Mouse (Mus musculus): ENCODE data around the gene Cbfa2t3. TPM values are rescaled to one million over a fixed set of nuclear protein-coding genes. Genes with fewer than 3 reads are reported as not detected.
A peak's percentile ranks its signal among the peaks of the same experiment; 100 is the strongest.

The Cbfa2t3 gene
- total RNA-seq, 2 experiments from 2014 or later: 7.8 to 79.6 TPM

DNA sequence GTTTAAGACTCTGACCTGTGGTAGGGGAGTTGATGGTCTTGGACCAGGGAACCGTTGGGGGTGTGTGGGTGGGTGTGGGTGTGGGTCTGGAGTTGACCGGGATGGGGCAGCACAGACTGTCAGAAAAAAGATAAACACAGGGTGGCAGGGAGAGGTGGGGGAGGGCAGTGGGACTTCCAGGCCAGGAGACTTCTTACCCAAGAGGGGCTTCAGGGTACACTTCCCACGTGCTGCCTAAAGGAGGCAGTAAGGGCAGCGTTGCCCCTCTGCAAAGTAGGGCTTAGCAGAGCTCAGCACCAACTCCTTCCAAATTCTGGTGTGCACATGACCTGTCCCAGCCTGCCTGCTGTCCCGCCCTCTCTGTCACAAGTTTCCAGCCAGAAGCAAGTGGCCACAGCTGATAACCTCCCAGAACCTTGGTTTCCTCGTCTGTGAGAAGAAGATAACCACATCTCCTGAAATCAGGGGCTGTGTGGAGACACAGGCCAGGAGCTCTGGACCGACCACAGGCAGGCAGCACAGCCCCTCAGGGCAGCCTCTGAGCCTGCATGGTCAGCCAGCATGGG, 20.7 kb upstream of the Cbfa2t3 start:
- ATAC-seq (replicated peaks; ENCODE audit: low FRiP score, low TSS enrichment, poor library complexity, severe bottlenecking): peak; percentile 79

DNA sequence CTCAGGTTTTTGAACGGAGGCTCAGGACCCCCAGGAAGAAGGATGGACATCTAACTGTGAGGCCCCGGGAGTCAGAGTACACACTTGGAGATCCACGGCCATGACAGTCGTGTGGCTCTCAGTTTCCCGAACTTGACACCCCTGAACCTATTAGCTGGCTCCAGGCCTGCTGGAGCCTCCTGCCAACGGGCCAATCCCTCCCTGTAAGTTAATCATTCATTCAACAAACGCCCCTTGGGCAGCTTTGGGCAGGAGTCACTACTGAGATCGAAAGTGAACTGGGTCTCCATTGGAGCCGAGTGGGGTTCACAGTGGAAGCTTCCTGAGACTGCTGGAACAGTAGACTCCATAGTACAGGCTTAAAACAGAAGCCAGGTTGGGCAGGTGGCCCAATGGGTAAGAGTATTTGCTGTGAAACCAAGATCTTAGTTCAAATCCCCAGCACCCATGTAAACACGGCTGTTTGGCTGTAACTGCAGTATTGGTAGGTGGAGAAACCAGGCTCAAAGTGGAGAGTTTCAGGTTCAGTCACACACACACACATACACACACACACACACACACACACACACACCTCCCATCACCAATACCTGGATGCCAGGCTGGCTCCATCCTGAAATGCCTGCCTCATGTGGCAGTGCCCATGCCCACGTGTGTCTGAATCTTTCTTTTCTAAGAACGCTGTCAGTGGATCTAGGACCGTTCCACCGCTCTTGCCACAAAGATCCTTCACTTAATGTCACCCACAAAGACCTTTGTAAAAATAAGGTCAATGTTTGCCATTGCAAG, 20.0 kb upstream of the Cbfa2t3 start:
- no peak for ATAC-seq (replicated peaks; ENCODE audit: low FRiP score, low TSS enrichment, poor library complexity, severe bottlenecking)

GRCm38 (mm10) chr8:122717869-122718509, 19.1 kb upstream of the Cbfa2t3 start:
- no peak for ATAC-seq (replicated peaks; ENCODE audit: low FRiP score, low TSS enrichment, poor library complexity, severe bottlenecking)

GRCm38 (mm10) chr8:122716566-122716965, 17.7 kb upstream of the Cbfa2t3 start:
- no peak for ATAC-seq (replicated peaks; ENCODE audit: low FRiP score, low TSS enrichment, poor library complexity, severe bottlenecking)

DNA sequence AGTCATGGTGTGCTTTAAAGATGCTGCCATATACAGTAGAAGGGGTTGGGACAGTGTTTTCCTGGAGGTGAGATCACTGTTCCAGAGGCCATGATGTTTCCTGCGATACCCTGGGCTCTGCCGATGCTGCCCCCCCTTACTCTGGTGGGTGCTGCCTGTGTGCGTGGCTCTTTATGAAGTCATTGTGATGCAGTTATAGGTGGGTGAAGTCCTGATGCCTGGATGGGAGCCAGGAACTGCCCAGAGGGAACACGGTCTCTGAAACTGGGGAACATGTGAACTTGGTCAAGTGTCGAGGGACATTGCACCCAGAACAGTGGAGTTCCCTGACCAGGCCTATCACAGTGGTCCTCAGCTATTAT, 14.2 kb upstream of the Cbfa2t3 start:
- no peak for ATAC-seq (replicated peaks; ENCODE audit: low FRiP score, low TSS enrichment, poor library complexity, severe bottlenecking)

GRCm38 (mm10) chr8:122712411-122713156, 13.7 kb upstream of the Cbfa2t3 start:
- ATAC-seq (replicated peaks; ENCODE audit: low FRiP score, low TSS enrichment, poor library complexity, severe bottlenecking): peak; percentile 37

- ATAC-seq (replicated peaks; ENCODE audit: low FRiP score, low TSS enrichment, poor library complexity, severe bottlenecking): peak; percentile 79
Observed at GRCm38 (mm10) chr8:122711891-122712365, 13.0 kb upstream of the Cbfa2t3 start.

GRCm38 (mm10) chr8:122711480-122711879, 12.6 kb upstream of the Cbfa2t3 start:
- ATAC-seq (replicated peaks; ENCODE audit: low FRiP score, low TSS enrichment, poor library complexity, severe bottlenecking): peak; percentile 24

- ATAC-seq (replicated peaks; ENCODE audit: low FRiP score, low TSS enrichment, poor library complexity, severe bottlenecking): no peak
Observed at GRCm38 (mm10) chr8:122709340-122710111, 10.6 kb upstream of the Cbfa2t3 start.

GRCm38 (mm10) chr8:122707184-122707583, 8.3 kb upstream of the Cbfa2t3 start:
- no peak for ATAC-seq (replicated peaks; ENCODE audit: low FRiP score, low TSS enrichment, poor library complexity, severe bottlenecking)

DNA sequence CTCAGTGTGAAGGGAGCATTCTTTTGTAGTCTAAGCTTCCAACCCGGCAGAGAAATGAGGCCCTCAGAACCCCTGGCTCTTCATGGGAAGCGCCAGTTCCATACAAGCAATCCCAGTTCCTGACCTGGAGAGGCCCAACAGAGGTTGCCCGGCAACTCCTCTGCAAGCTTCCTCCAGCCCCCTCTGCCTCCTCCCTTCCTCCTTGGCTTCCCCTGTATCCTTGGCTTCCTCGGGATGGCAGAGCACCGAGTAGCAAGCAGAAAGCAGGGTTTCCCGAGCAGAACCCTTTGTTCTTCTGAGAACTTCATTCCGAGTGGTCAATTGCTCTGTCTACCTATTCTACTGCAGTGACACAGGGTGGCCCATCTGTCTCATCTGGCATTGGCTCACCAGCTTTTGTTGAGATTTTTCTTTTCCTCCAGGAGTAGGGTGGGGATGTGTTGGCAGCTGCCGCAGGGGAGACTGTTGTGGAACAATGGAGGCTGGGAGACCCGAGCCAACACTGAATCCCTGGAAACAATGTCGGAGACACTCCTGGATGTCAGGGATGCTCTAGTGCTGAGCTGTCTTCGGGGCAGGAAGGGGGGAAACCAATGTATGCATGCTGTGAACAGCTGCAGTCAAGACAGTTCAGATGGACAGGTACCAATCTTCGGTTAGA, 7.1 kb upstream of the Cbfa2t3 start:
- no peak for ATAC-seq (replicated peaks; ENCODE audit: low FRiP score, low TSS enrichment, poor library complexity, severe bottlenecking)

GRCm38 (mm10) chr8:122704612-122705011, 5.7 kb upstream of the Cbfa2t3 start:
- ATAC-seq (replicated peaks; ENCODE audit: low FRiP score, low TSS enrichment, poor library complexity, severe bottlenecking): no peak

GRCm38 (mm10) chr8:122702957-122703356, 4.0 kb upstream of the Cbfa2t3 start:
- no peak for ATAC-seq (replicated peaks; ENCODE audit: low FRiP score, low TSS enrichment, poor library complexity, severe bottlenecking)

DNA sequence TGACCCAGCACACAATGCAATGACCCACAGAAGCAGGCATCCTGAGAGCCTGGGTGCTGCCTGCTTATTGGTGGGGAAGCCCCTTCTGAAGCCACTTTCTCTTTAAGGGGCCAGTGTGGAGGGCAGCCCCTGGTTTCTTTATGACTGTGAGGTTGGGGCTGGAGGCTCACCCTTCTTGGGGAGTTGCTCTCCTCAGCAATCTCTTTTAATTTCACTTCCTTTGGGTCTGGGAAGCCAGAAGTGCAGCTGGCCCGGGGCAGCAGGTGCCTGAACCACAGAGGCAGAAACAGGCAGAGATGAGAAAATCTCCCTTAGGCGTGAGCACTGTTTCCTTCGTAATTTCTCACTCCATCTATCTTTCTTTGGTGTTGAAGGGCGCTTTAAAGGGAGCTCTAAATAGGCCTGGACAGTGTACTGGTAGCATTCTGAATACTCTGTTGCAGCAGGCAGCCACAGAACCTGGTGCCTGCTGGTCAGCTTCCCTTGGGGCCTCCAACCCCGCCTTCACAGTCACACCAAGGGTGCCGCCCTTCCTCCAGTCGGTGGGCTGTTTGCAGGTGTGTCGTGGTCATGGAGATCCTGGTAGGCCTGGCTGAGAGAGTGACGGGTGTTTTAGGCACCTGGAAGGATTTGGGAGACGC, 3.5 kb upstream of the Cbfa2t3 start:
- no peak for ATAC-seq (replicated peaks; ENCODE audit: low FRiP score, low TSS enrichment, poor library complexity, severe bottlenecking)

DNA sequence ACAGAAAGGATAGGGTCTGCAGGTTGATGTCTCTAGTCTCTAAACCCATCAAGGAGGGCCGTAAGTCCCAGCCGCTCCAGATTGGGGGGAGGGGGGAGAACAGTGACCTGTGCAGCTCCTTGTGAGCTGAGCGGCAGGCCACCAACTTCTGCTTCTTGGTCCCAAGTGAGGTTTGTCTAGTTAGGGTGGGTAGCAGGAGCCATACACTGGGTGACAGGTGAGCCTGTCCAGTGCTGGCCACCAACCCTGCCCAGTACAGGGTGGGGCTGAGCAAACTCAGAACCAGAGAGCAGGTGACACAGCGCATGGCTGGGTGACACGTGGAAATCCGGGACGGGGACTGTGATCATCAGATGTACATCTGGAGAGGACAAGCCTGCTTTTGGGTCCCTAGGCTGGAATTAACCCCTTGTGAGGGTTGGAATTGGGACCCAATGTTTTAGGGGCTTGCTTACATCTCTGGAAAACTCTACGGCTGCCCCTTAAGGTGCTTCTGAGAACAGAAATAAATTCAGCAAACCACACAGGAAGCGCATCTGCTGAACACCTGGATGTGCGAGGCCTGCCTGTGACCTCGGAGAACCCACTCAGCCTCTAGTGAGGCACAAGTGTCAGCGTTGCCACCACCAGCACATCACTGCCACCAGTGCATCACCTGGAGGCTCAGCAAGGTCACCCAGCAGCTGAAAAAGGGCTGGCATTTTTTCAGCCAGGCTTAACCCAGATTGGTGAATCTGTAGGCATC, 2.7 kb upstream of the Cbfa2t3 start:
- ATAC-seq (replicated peaks; ENCODE audit: low FRiP score, low TSS enrichment, poor library complexity, severe bottlenecking): no peak

- ATAC-seq (replicated peaks; ENCODE audit: low FRiP score, low TSS enrichment, poor library complexity, severe bottlenecking): peak; percentile 42
Observed at GRCm38 (mm10) chr8:122700628-122701027, 1.7 kb upstream of the Cbfa2t3 start.

- ATAC-seq (replicated peaks; ENCODE audit: low FRiP score, low TSS enrichment, poor library complexity, severe bottlenecking): no peak
Observed at GRCm38 (mm10) chr8:122698254-122698768, 598 bp downstream of the Cbfa2t3 start.
